Mouse (Mus musculus) E14TG2a.4 (cell line): ENCODE results near the gene Cbl.

Source experiments
- CTCF ChIP-seq: conservative IDR thresholded peaks from 2 replicates; pipeline ENCODE4 v1.5.1; 2014; ENCODE audit warnings: low read length
- POU5F1 ChIP-seq: IDR thresholded peaks from 2 replicates; pipeline ENCODE4 v1.6.1; 2014; ENCODE audit warnings: low read length, borderline replicate concordance

DNA sequence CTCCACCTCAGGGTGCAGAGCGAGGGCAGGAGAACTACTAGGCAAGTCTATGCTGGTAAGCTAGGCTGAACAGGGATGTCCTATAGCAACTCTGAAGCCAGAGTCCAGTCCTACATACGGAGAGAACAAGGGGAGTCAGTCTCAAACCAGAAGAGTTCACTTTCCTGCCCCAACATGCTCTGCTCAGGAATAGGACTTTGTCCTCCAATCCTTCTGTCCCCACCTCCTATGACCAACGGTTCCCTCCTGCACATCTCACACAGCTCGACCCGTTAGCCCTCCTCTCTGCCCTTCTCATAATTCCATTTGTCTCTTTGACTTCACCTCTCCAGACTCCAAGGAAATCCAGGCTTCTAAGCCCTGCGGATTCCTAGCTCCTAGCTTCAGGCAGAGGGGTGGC lies 14.1 kb upstream of the Cbl start:
- TF ChIP-seq CTCF (no peak), POU5F1 (no peak)
